Mouse (Mus musculus) yolk sac, embryonic 10.5 days (tissue): ENCODE data around the gene Dnal4.

Experiments used
- DNase-seq: peaks from one replicate; pipeline ENCODE4 v3.0.0-alpha.2; 2017; ENCODE audit warnings: low spot score

Dnal4 gene

GRCm38 (mm10) chr15:79800701-79801100 lies 23.1 kb upstream of the Dnal4 start:
- no peak for DNase-seq

GRCm38 (mm10) chr15:79798591-79798990 lies 20.9 kb upstream of the Dnal4 start:
- DNase-seq = no peak

DNA sequence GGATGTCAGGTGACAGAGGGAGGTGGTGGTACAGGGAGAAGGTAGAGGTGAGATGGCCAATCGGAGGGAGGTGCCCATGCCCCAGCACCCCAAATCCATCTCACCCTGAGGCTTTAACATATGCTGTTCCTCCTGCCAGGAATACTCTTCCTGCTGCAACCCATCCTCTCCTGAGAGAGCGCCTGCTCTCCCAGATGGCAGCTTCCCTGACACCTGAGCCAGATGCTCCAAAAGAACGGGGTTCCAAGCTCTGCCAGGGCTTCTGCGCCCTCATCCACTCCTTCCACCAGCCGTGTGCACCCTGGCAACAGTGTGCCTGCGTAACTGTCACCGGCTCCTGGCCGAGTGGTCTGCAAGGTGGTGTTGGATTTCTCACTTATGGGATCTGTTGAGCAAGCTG lies 20.0 kb upstream of the Dnal4 start:
- DNase-seq = no peak

GRCm38 (mm10) chr15:79797096-79797495 lies 19.4 kb upstream of the Dnal4 start:
- no peak for DNase-seq

DNA sequence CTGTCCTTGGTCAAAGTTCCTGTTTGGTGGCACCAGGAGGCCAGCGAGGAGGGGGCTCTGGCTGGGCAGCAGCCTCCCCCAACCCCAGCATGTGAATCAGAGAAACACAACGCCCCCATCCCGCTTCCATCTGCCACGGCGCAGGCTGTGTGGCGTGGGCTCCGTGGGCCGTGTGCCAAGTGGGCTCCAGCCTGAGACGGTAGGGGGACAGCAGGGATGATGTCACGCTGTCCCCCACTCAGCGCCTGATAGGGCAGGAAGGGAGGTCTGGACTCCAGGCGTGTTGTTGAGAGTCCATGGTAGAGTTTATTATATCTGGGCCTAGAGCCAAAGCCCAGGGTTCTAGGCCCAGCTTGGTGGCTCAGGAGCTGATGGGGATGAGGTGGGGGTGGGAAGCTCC lies 18.6 kb upstream of the Dnal4 start:
- no peak for DNase-seq

DNA sequence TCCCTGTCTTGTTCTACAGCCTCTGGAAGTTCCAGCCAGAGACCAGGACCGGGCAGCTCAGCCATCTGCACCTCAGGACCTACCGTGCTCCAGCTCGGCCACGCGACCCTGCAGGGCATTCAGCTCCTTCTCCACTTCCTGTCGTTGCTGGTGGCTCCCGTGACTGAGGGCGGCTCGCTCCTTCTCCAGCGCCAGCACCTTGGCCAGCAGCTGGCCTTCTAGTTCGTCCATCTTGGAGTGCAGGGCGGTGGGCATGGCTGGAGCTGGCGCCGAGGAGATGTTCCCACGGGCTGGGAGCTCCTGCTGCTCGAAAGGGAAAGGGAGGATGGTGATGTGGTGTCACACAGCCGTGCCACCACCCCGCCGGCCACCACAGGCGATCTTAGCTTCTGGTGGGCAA lies 16.5 kb upstream of the Dnal4 start:
- DNase-seq = no peak

DNA sequence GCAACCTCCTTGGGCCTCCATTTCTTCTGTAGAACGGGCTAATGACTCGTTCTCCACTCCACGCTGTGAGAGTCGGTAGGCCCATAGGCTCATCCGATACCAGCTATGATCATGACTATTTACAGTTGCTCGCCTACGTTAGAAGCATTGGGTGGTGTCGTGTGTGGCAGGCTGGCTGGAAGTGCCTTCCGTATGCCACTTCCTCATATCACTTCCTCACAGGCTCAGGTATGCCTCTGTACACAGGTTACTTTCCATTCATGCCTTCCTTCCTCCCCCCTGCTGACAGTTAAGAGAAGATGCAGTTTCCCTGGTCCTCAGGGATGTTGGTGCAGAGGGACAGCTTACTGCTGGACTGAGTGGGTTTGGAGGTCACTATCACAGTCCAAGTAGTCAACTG lies 15.4 kb upstream of the Dnal4 start:
- no peak for DNase-seq

GRCm38 (mm10) chr15:79792455-79792854 lies 14.8 kb upstream of the Dnal4 start:
- no peak for DNase-seq

GRCm38 (mm10) chr15:79791502-79791901 lies 13.9 kb upstream of the Dnal4 start:
- DNase-seq = peak; percentile 54

- no peak for DNase-seq
These were observed 13.3 kb upstream of the Dnal4 start for GRCm38 (mm10) chr15:79790905-79791304.

- DNase-seq = no peak
These were observed 12.5 kb upstream of the Dnal4 start for GRCm38 (mm10) chr15:79790111-79790510.

DNA sequence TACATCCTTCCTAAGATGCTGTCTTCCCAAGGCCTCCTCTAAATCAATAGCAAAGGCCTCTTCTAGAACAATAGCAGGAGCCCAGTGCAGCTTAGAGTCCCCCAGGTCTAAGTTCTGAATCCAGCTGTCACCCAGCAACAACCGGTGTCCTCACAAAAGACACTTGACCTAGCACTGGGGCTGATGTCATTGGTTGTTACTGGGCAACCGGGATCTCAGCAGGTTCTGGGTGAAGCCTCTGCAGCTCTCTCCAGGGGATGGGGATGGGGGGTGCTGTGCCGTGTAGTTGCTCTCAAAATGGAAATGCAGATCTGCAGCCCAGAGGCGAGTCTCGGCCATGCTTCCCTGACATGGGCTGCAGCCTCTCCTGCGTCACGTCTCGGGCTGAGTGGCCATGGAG lies 10.2 kb upstream of the Dnal4 start:
- DNase-seq = no peak

DNA sequence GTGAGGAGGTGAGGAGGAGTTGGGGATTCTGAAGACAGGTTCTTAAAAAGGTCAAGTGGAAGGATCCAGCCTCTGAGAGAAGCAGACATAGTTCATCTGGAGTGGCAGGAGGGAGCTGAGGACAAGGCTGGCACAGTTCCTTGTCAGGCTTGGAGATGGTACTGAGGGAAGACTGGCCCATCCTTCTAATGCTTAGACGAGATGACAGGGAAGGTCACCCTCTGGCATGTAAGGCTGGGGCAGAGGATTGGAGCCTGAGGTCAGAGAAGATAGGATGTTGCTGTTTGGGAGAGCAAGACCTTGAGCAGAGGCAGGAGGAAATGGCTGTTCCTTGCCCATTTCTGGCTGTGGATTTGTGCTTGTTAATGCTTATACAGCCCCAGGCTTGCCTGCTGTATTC lies 7.4 kb upstream of the Dnal4 start:
- DNase-seq = no peak

GRCm38 (mm10) chr15:79775662-79776061 lies 2.0 kb downstream of the Dnal4 start:
- no peak for DNase-seq

DNA sequence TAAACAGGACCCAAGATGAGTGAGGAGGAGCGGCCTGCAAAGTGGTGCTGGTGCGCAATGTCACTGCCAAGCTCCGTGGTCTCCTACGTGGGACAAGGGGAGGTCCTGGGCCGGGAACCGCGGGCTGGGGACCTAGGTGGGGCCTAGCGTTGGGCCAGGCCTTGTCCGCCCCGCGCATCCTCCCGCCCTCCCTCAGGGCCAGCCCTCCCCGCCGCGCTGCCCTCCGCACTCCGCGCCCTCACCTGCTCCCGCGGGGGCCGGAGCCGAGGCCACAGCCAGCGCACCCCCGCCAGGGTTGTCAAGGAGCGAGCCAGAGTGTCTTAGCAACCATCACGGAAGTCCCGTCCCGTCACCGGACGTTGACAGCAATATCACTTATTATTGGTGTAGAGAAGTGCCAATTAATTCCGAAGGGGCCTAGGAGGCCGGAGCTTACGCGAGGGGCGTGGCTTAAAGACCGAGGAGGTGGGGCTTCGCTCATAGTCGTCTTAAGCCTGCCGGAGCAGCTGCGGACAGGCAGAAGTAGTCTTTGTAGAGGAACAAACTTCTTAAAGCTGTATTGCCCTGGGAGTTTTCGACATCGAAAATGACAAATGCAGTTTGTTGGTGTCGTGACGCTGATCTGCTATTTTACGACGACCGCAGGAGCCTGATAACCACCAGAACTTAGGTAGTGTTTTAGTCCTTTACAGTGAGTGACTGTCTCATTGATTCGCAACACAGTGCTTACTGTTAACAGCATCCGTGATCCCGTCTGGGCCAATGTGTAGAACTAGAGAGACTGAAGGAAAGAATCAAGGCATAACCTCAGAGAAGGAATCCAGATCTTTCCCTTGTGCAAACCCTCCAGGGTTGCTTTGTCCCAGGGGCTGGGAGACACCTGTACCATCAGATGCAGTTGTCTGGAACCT lies 3.3 kb downstream of the Dnal4 start:
- peak; percentile 95 for DNase-seq

- no peak for DNase-seq
These were observed 6.9 kb downstream of the Dnal4 start for GRCm38 (mm10) chr15:79770629-79771240.

GRCm38 (mm10) chr15:79768302-79768701 lies 9.3 kb downstream of the Dnal4 start:
- no peak for DNase-seq

DNA sequence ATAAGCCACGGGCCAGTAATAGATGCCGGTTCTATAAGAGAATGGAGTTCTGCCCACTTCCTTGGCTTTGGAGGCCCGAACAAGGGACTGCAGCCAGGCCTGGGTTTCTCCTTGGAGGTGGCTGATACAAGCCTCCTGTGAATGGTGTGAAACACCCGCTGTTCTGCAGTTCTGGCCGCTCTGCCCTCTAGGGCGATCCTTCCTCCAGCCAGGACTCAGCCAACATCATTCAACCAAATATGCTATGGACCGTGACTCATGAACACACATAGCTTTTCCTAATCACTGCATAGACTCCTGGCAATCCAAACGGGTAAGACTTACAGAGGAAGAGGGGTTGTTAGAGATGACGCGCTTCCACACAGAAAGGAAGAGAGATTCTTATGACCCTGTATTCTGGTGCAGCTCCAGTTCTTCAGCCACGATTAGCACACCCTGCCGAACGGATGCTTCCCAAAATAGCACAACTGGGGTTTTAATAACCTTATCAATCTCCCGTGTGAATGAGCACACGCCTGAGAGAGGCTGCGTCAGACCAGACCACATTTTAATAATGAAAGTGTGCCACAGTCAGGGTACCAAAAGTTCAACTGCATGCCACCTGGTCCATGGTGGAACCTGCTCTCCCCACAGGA lies 10.2 kb downstream of the Dnal4 start:
- DNase-seq = no peak

DNA sequence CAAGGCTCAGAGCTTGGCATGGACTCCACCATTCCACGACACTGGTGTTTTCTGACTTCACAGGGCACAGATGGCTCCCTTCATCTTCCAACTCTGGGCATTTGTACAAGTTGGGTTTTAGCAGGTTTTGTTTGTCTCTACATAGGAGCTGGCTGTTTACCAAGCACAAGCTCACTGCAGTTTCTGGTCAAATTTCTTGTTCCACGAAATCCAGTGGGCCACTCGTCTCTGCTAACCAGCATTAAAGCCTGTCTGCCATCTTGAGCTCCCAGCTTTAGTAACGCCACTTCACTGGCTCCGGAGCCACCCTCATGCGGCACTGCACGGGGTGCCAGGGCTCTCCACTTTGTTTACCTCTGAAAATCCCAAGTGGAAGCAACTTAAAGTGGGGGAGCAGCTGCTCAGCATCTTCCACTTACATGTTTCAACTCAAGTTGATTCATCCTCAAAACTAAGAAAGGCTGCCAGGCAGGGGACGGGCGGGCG lies 11.0 kb downstream of the Dnal4 start:
- no peak for DNase-seq

DNA sequence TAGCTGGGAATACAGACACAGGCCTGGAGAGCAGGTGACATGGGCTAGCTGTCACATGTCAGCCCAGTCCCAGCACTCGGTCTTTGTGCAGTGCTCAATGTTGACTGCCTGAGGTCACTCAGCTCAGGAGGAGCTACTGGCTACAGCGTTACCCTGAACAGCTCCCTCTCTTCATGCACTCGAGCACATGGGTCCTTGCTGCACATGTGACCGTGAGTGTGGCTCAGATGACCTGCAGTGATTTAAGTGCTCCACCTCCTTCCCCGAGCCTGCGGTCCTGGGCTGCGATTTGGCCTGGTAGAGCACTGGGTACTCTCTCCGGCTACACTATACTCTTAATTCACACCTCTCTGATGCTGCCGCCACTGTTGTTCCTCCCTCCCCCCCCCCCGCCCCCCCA lies 11.5 kb downstream of the Dnal4 start:
- no peak for DNase-seq

- no peak for DNase-seq
These were observed 12.3 kb downstream of the Dnal4 start for GRCm38 (mm10) chr15:79765361-79765760.

GRCm38 (mm10) chr15:79764539-79765267 lies 12.9 kb downstream of the Dnal4 start:
- DNase-seq = no peak
